Mouse (Mus musculus) heart, adult 11 months (tissue): ENCODE measurements at regions not wholly inside any gene's neighbourhood (a gene's known extent, or its start where the extent isn't known, plus 50 kb on each side); places are given as distances from the start of the nearest gene placed in this dataset.

ENCODE experiments used
- DNase-seq: peaks from one replicate; pipeline ENCODE4 v3.0.0; 2022

- DNase-seq = peak; percentile 80
These were observed 66.4 kb upstream of the Sfrp2 start for GRCm38 (mm10) chr3:83699751-83700150.

GRCm38 (mm10) chr3:83701075-83701474 lies 65.0 kb upstream of the Sfrp2 start:
- peak; percentile 82 for DNase-seq

GRCm38 (mm10) chr3:83704559-83704958 lies 61.6 kb upstream of the Sfrp2 start:
- peak; percentile 89 for DNase-seq

GRCm38 (mm10) chr3:83705253-83705652 lies 60.9 kb upstream of the Sfrp2 start:
- peak; percentile 62 for DNase-seq

- peak; percentile 84 for DNase-seq
These were observed 59.4 kb upstream of the Sfrp2 start for GRCm38 (mm10) chr3:83706531-83707243.

GRCm38 (mm10) chr3:83707278-83707677 lies 58.8 kb upstream of the Sfrp2 start:
- DNase-seq = peak; percentile 36

- peak; percentile 90 for DNase-seq
These were observed 57.1 kb upstream of the Sfrp2 start for GRCm38 (mm10) chr3:83708973-83709372.

GRCm38 (mm10) chr3:83709531-83709930 lies 56.6 kb upstream of the Sfrp2 start:
- peak; percentile 63 for DNase-seq

- DNase-seq = peak; percentile 16
These were observed 55.1 kb upstream of the Sfrp2 start for GRCm38 (mm10) chr3:83710995-83711541.

- DNase-seq = no peak
These were observed 53.8 kb upstream of the Sfrp2 start for GRCm38 (mm10) chr3:83712355-83712754.

GRCm38 (mm10) chr3:83714572-83714971 lies 51.5 kb upstream of the Sfrp2 start:
- peak; percentile 85 for DNase-seq
